In genomic region chr12:101975167-101975600, GRCm38 (mm10) we compare ENCODE assay signal across 8 mouse cellular contexts. TPM values are rescaled to one million over a fixed set of nuclear protein-coding genes. Genes with fewer than 3 reads are reported as not detected.
A peak's percentile ranks its signal among the peaks of the same experiment; 100 is the strongest.
DNase-seq lines count a peak whose midpoint lies in the region; ATAC-seq and TF ChIP-seq lines count a peak whose summit lies in the region.

No protein-coding gene starts in this region.

- no peak for TF ChIP-seq POLR2A in ES-Bruce4 (IDR thresholded peaks at IDR 0.05; ENCODE audit: insufficient read depth, low read length)

- no peaks in the 10 kb centered on the region for H3K9me3 ChIP-seq in heart, embryonic 16.5 days (replicated peaks; ENCODE audit: control insufficient read depth, low read length)
- no peaks in the 10 kb centered on the region for H3K9me3 ChIP-seq in ES-Bruce4 (replicated peaks; ENCODE audit: control insufficient read depth, insufficient read depth, low read length, poor library complexity, severe bottlenecking)
- H3K9me3 ChIP-seq in embryonic facial prominence, embryonic 15.5 days (replicated peaks) = no peaks in the 10 kb centered on the region
- no peaks in the 10 kb centered on the region for H3K9me3 ChIP-seq in limb, embryonic 13.5 days

- peak overlapping the region; percentile 82 for H3K4me3 ChIP-seq in heart, embryonic 16.5 days (ENCODE audit: low read length)
- peak overlapping the region; percentile 88 for H3K4me3 ChIP-seq in ES-Bruce4 (ENCODE audit: low read depth, low read length)
- H3K4me3 ChIP-seq in embryonic facial prominence, embryonic 15.5 days (replicated peaks) = peak overlapping the region; percentile 93
- H3K4me3 ChIP-seq in limb, embryonic 13.5 days = peak overlapping the region; percentile 86

- no peaks in the 10 kb centered on the region for H3K36me3 ChIP-seq in heart, embryonic 16.5 days (ENCODE audit: control insufficient read depth, insufficient read depth)
- H3K36me3 ChIP-seq in ES-Bruce4 (ENCODE audit: control insufficient read depth, insufficient read depth, low read length, poor library complexity, severe bottlenecking) = no peaks in the 10 kb centered on the region; the same call in 1 of the 2 replicates
- H3K36me3 ChIP-seq in embryonic facial prominence, embryonic 15.5 days = no peaks in the 10 kb centered on the region
- peaks cover 10% of the 10 kb centered on the region for H3K36me3 ChIP-seq in limb, embryonic 13.5 days

- DNase-seq in heart, postnatal 36 days = no peak
- no peak for DNase-seq in frontal cortex, postnatal 25 days (ENCODE audit: low spot score in 2 of 2)
- no peak for DNase-seq in retina, postnatal 1 day

- no peak for TF ChIP-seq EP300 in ES-Bruce4 (IDR thresholded peaks at IDR 0.05; ENCODE audit: insufficient read depth, low read depth, low read length)

- peak overlapping the region; percentile 96 for H3K9ac ChIP-seq in heart, embryonic 16.5 days (ENCODE audit: low read length)
- peak overlapping the region; percentile 63 for H3K9ac ChIP-seq in ES-Bruce4 (ENCODE audit: low read depth, poor library complexity, severe bottlenecking)
- H3K9ac ChIP-seq in embryonic facial prominence, embryonic 15.5 days = peak overlapping the region; percentile 87
- peak overlapping the region; percentile 90 for H3K9ac ChIP-seq in limb, embryonic 13.5 days

- H3K4me1 ChIP-seq in heart, embryonic 16.5 days (ENCODE audit: control insufficient read depth, insufficient read depth, low read length) = peaks cover 25% of the 10 kb centered on the region
- H3K4me1 ChIP-seq in ES-Bruce4 (ENCODE audit: control insufficient read depth, insufficient read depth, low read length) = no peaks in the 10 kb centered on the region
- H3K4me1 ChIP-seq in embryonic facial prominence, embryonic 15.5 days = peaks cover 23% of the 10 kb centered on the region
- H3K4me1 ChIP-seq in limb, embryonic 13.5 days = peaks cover 19% of the 10 kb centered on the region

- WGBS in heart, embryonic 16.5 days = under 1% methylated on average over 23 of the region's 23 CpGs
- WGBS in embryonic facial prominence, embryonic 15.5 days = under 1% methylated on average over 23 of the region's 23 CpGs
- WGBS in limb, embryonic 13.5 days = under 1% methylated on average over 23 of the region's 23 CpGs

- intact Hi-C loops in heart, postnatal 36 days (cut with DNase I) = loop anchor here (2.0 to 5.0 kb wide), 2 partner anchors 16 to 492 kb away; partner anchors contain the start of genes Atxn3 and Golga5

- H3K4me2 ChIP-seq in heart, embryonic 16.5 days (ENCODE audit: low read depth, low read length) = peak overlapping the region; percentile 69
- peak overlapping the region; percentile 60 for H3K4me2 ChIP-seq in embryonic facial prominence, embryonic 15.5 days (replicated peaks)
- peak overlapping the region; percentile 75 for H3K4me2 ChIP-seq in limb, embryonic 13.5 days (replicated peaks)

- peak overlapping the region; percentile 90 for H3K27ac ChIP-seq in heart, embryonic 16.5 days (ENCODE audit: low read length)
- H3K27ac ChIP-seq in ES-Bruce4 (ENCODE audit: insufficient read depth, low read length) = peak overlapping the region; percentile 31; the same call in 1 of the 2 replicates
- peak overlapping the region; percentile 94 for H3K27ac ChIP-seq in embryonic facial prominence, embryonic 15.5 days (replicated peaks)
- peak overlapping the region; percentile 93 for H3K27ac ChIP-seq in limb, embryonic 13.5 days

- peak; percentile 33 for ATAC-seq in heart, embryonic 16.5 days (replicated peaks; ENCODE audit: extremely low read depth, insufficient read depth, low FRiP score)
- no peak; the same call in 1 of the 2 replicates for ATAC-seq in embryonic facial prominence, embryonic 15.5 days (ENCODE audit: insufficient number of reproducible peaks, low FRiP score, low TSS enrichment, low read depth)
- no peak for ATAC-seq in limb, embryonic 13.5 days (ENCODE audit: low FRiP score, low read depth)
- 0 out of 2 replicates have a peak, but pooled peaks have one; percentile 1 for ATAC-seq in neutrophil, adult 5-6 weeks (ENCODE audit: extremely low read depth, insufficient number of reproducible peaks, low FRiP score, poor library complexity, severe bottlenecking)

- H3K27me3 ChIP-seq in heart, embryonic 16.5 days (ENCODE audit: control insufficient read depth, insufficient read depth, low read length) = no peaks in the 10 kb centered on the region
- H3K27me3 ChIP-seq in ES-Bruce4 (ENCODE audit: control insufficient read depth, insufficient read depth, low read length, poor library complexity, severe bottlenecking) = no peaks in the 10 kb centered on the region
- no peaks in the 10 kb centered on the region for H3K27me3 ChIP-seq in embryonic facial prominence, embryonic 15.5 days
- H3K27me3 ChIP-seq in limb, embryonic 13.5 days = no peaks in the 10 kb centered on the region

- TF ChIP-seq CTCF in ES-Bruce4 (IDR thresholded peaks at IDR 0.05; ENCODE audit: low read depth, low read length) = no peak

RNA-seq across cellular contexts. Expression of gene Cpsf2, which starts 0.6 kb away (rescaled TPM):
- polyA plus RNA-seq in heart, embryonic 16.5 days (2015; fragmentation: Nextera tagmentation; extraction: Ambion mirVana) = 20.4 TPM in 2 replicates
- 10 to 100 TPM; 11.7 to 12.5 TPM for total RNA-seq in heart, postnatal 36 days (2021)
- polyA plus RNA-seq in ES-Bruce4 (2011; ENCODE audit: insufficient read depth, insufficient read length, low read depth, missing spikeins) = 35.8 and 39.1 TPM in 2 replicates
- polyA plus RNA-seq in embryonic facial prominence, embryonic 15.5 days (2015; fragmentation: Nextera tagmentation; extraction: Ambion mirVana) = 25.1 and 25.3 TPM in 2 replicates
- polyA plus RNA-seq in limb, embryonic 13.5 days (2015; fragmentation: Nextera tagmentation; extraction: Ambion mirVana) = 30.6 and 31.4 TPM in 2 replicates
- 63.7 and 64.7 TPM in 2 replicates for total RNA-seq in neutrophil, adult 5-6 weeks (2017)

RNA-seq across cellular contexts. Expression of gene Atxn3, which starts 17.1 kb away (rescaled TPM):
- 8.4 and 8.7 TPM in 2 replicates for polyA plus RNA-seq in heart, embryonic 16.5 days (2015; fragmentation: Nextera tagmentation; extraction: Ambion mirVana)
- 10 to 100 TPM in 1 of 2 experiments, 1 to 10 TPM in 1; 9.1 to 10.7 TPM for total RNA-seq in heart, postnatal 36 days (2021)
- polyA plus RNA-seq in ES-Bruce4 (2011; ENCODE audit: insufficient read depth, insufficient read length, low read depth, missing spikeins) = 28.1 and 34.9 TPM in 2 replicates
- 12.0 and 12.2 TPM in 2 replicates for polyA plus RNA-seq in embryonic facial prominence, embryonic 15.5 days (2015; fragmentation: Nextera tagmentation; extraction: Ambion mirVana)
- polyA plus RNA-seq in limb, embryonic 13.5 days (2015; fragmentation: Nextera tagmentation; extraction: Ambion mirVana) = 9.8 and 10.1 TPM in 2 replicates
- total RNA-seq in neutrophil, adult 5-6 weeks (2017) = 59.1 and 60.3 TPM in 2 replicates

Comparison
In these comparisons a context has a peak if more than half of its experiments do, and no peak if none do; other contexts are left out.
1. ATAC-seq: peak in heart, embryonic 16.5 days (single experiment) and neutrophil, adult 5-6 weeks (single experiment); none in embryonic facial prominence, embryonic 15.5 days (single experiment) and limb, embryonic 13.5 days (single experiment).
2. H3K27ac ChIP-seq: peak in every context shown above with its lines; median percentile 94 in embryonic facial prominence, embryonic 15.5 days; 93 in limb, embryonic 13.5 days; 90 in heart, embryonic 16.5 days; 31 in ES-Bruce4.
3. Peak in every context shown above with its lines, with median percentiles within 50 percentile points of each other: H3K4me2 ChIP-seq, H3K4me3 ChIP-seq and H3K9ac ChIP-seq.